Mouse (Mus musculus): Measurements from ENCODE around the gene Gm44511. TPM values are rescaled to one million over a fixed set of nuclear protein-coding genes. Genes with fewer than 3 reads are reported as not detected.

Gm44511 gene
- polyA plus RNA-seq, 1 experiment from 2014 or later: not detected

DNA sequence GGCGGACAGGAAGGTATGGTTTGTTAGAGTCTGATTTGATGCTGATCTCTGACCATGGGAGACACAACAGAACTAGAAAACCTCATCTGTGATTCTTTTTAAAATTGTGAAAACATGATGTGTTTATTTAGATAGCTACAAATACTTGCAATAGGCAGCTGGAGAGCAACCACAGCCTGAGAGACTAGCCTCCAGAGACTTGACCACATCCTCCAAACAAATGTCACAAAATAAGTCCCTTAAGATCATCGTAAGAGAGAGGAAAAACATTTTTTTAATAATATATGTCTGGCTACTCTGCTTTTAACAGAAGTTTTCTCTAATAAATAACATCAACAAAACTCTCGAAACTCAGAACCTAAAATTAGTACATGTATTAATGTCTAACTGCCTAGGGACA lies 94.1 kb downstream of the Gm44511 start:
- Histone ChIP-seq H3K4me2 (replicated peaks; ENCODE audit: low read depth, low read length) (no peak overlapping the region), H3K36me3 (ENCODE audit: control insufficient read depth, insufficient read depth, low read length) (no peaks in the 10 kb centered on the region), H3K4me1 (ENCODE audit: control insufficient read depth, insufficient read depth, low read length) (no peaks in the 10 kb centered on the region), H3K9ac (replicated peaks; ENCODE audit: low read depth, low read length) (no peak overlapping the region), H3K27me3 (ENCODE audit: control insufficient read depth, insufficient read depth, low read length) (no peaks in the 10 kb centered on the region), H3K9me3 (ENCODE audit: control insufficient read depth, low read depth, low read length) (no peaks in the 10 kb centered on the region), H3K27ac (ENCODE audit: low read length) (no peak overlapping the region), H3K4me3 (ENCODE audit: low read depth, low read length) (no peak overlapping the region)
- WGBS: 81% methylated on average over 3 of the region's 3 CpGs
- ATAC-seq (ENCODE audit: insufficient number of reproducible peaks, insufficient read depth, low FRiP score, low read depth): no peak

Other genes with a start within 250 kb of the Gm44511 start
- gene A2ml1, start 244.7 kb downstream of the Gm44511 start, polyA plus RNA-seq (2014; fragmentation: Nextera tagmentation; extraction: Ambion mirVana): 3.8 and 4.4 TPM in 2 replicates
- not detected in 2 replicates for gene Klrb1a, start 202.8 kb downstream of the Gm44511 start, polyA plus RNA-seq (2014; fragmentation: Nextera tagmentation; extraction: Ambion mirVana)
- gene Clec2h, start 163.9 kb downstream of the Gm44511 start, polyA plus RNA-seq (2014; fragmentation: Nextera tagmentation; extraction: Ambion mirVana): not detected in 2 replicates
- gene Klrb1, start 103.3 kb downstream of the Gm44511 start, polyA plus RNA-seq (2014; fragmentation: Nextera tagmentation; extraction: Ambion mirVana): not detected in 2 replicates
- not detected in 2 replicates for gene Klrb1c, start 37.1 kb downstream of the Gm44511 start, polyA plus RNA-seq (2014; fragmentation: Nextera tagmentation; extraction: Ambion mirVana)
- gene Klrb1b, start within 50 bp of the Gm44511 start, polyA plus RNA-seq (2014; fragmentation: Nextera tagmentation; extraction: Ambion mirVana): 0.29 and 0.34 TPM in 2 replicates
- gene Clec2i, start 61.3 kb upstream of the Gm44511 start, polyA plus RNA-seq (2014; fragmentation: Nextera tagmentation; extraction: Ambion mirVana): not detected in 2 replicates
- 1.5 and 1.9 TPM in 2 replicates for gene BC035044, start 64.8 kb upstream of the Gm44511 start, polyA plus RNA-seq (2014; fragmentation: Nextera tagmentation; extraction: Ambion mirVana)
- gene Clec2g, start 108.1 kb upstream of the Gm44511 start, polyA plus RNA-seq (2014; fragmentation: Nextera tagmentation; extraction: Ambion mirVana): 0.81 TPM in 1 of 2 replicates, not detected in the other
- gene Klrb1f, start 219.6 kb upstream of the Gm44511 start, polyA plus RNA-seq (2014; fragmentation: Nextera tagmentation; extraction: Ambion mirVana): 0.14 and 0.36 TPM in 2 replicates